Mouse (Mus musculus) stomach, postnatal 0 days (tissue): ENCODE results near the gene Kif22.

Source experiments
- CTCF ChIP-seq: IDR thresholded peaks from 2 replicates; pipeline ENCODE4 v1.5.1; 2016; ENCODE audit warnings: antibody characterized with exemption, low read depth, mild to moderate bottlenecking, moderate library complexity
- EP300 ChIP-seq: optimal IDR thresholded peaks from 2 replicates; pipeline ENCODE3; 2016; ENCODE audit warnings: antibody characterized with exemption

DNA sequence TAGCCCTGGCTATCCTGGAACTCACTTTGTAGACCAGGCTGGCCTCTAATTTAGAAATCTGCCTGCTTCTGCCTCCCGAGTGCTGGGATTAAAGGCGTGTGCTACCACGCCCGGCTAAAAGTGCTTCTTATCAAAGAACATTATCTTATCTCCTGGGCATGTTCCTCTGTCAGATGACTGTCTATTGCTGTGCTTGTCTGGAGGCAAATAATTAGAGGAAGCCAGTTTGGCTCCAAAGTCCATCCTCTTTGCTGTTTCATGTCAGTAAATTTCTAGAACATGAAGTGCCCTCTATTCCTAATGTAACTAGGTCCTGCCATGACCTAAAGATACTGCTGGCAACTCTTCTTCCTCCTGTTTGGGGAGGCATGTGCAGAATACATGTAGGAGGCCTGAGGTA is 60.2 kb downstream of the Kif22 start:
- no peak for TF ChIP-seq CTCF
- TF ChIP-seq EP300: no peak
